Mouse (Mus musculus) olfactory bulb, adult 2 months (tissue): ENCODE measurements at regions not wholly inside any gene's neighbourhood (a gene's known extent, or its start where the extent isn't known, plus 50 kb on each side); places are given as distances from the start of the nearest gene placed in this dataset.

Experiments used
- CTCF ChIP-seq: fragments of 200-500 bp; IDR thresholded peaks from 2 replicates; pipeline ENCODE4 v1.5.1; 2012; ENCODE audit warnings: low read depth, mild to moderate bottlenecking, low read length, moderate library complexity; ENCODE audit not compliant: insufficient read depth
- POLR2A ChIP-seq: fragments of 200-500 bp; IDR thresholded peaks from 2 replicates; pipeline ENCODE4 v1.6.1; 2012; ENCODE audit warnings: mild to moderate bottlenecking, low read depth, low read length, moderate library complexity; ENCODE audit not compliant: insufficient read depth

GRCm38 (mm10) chr16:87249903-87250302 lies 104.1 kb upstream of the N6amt1 start:
- TF ChIP-seq CTCF, result no peak
- TF ChIP-seq POLR2A, result no peak
